Mouse (Mus musculus) heart, embryonic 11.5 days (tissue): ENCODE data around the gene E2f1. TPM values are rescaled to one million over a fixed set of nuclear protein-coding genes. Genes with fewer than 3 reads are reported as not detected.
A peak's percentile ranks its signal among the peaks of the same experiment; 100 is the strongest.

Source experiments
- ATAC-seq: fragments of 200-750 bp; cut with Nextera tagmentation; replicated peaks from 2 replicates; pipeline ENCODE4 v1.8.0; 2017; ENCODE audit warnings: moderate library complexity; ENCODE audit not compliant: insufficient number of reproducible peaks, low FRiP score, low TSS enrichment
- H3K27ac ChIP-seq: fragments of 300-500 bp; sonication (generic); 2 replicates; pipeline ENCODE4 v1.5.1; 2014; ENCODE audit warnings: mild to moderate bottlenecking, low read depth, low read length
- H3K27me3 ChIP-seq: fragments of 300-500 bp; sonication (generic); 2 replicates; pipeline ENCODE4 v1.6.1; 2014; ENCODE audit warnings: mild to moderate bottlenecking, low read length, mixed read lengths; ENCODE audit not compliant: control insufficient read depth, insufficient read depth
- H3K36me3 ChIP-seq: fragments of 300-500 bp; sonication (generic); 2 replicates; pipeline ENCODE4 v1.6.1; 2014; ENCODE audit warnings: mild to moderate bottlenecking, low read length, moderate library complexity, mixed read lengths; ENCODE audit not compliant: control insufficient read depth, insufficient read depth
- H3K4me1 ChIP-seq: fragments of 300-500 bp; sonication (generic); 2 replicates; pipeline ENCODE4 v1.6.1; 2014; ENCODE audit warnings: low read length; ENCODE audit not compliant: control insufficient read depth, insufficient read depth
- H3K4me2 ChIP-seq: fragments of 300-500 bp; sonication (generic); 2 replicates; pipeline ENCODE4 v1.6.1; 2014; ENCODE audit warnings: mild to moderate bottlenecking, moderate library complexity
- H3K4me3 ChIP-seq: fragments of 300-500 bp; sonication (generic); 2 replicates; pipeline ENCODE4 v1.5.1; 2014; ENCODE audit warnings: low read depth, low read length
- H3K9ac ChIP-seq: fragments of 300-500 bp; sonication (generic); 2 replicates; pipeline ENCODE4 v1.6.1; 2014; ENCODE audit warnings: mild to moderate bottlenecking, low read depth, low read length, moderate library complexity
- H3K9me3 ChIP-seq: fragments of 300-500 bp; sonication (generic); replicated peaks from 2 replicates; pipeline ENCODE4 v1.6.1; 2016; ENCODE audit warnings: low read length; ENCODE audit not compliant: control insufficient read depth
- WGBS: fragments of 180-500 bp; shearing (Covaris S2); extraction: QIAGEN DNeasy Blood & Tissue Kit; methylation state at CpG from one replicate; pipeline ENCODE4 v1.1.7; 2014; ENCODE audit not compliant: insufficient replicate concordance; 5-methylcytosine and 5-hydroxymethylcytosine counted together
- polyA plus RNA-seq: library from polyadenylated mRNA; unstranded; fragments of >200 nt; fragmentation: Nextera tagmentation; extraction: Ambion mirVana; gene quantifications from 2 replicates; pipeline ENCODE4 v1.2.1, GENCODE M21; 2014

E2f1 gene
- polyA plus RNA-seq, 1 experiment from 2014 or later = 6.5 TPM

DNA sequence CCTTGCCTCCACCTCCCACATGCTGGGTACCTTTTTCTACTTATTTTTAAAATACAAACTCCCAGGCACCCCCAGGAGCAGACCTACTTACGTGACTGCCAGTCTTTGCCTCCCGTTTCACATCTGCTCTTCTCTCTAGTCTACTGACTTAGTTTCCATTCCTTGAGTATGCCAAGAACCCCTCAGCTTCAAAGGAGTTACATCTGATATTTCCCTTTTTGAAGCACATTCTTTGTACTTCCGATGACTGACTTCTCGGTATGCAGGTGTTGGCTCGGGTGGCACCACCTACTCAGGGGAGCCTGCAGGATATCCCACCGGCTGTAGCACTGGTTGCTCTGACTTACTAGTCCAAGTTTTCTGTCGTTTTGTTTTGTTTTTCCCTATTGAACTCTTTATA is 34.5 kb upstream of the E2f1 start:
- WGBS = 29% methylated on average over 7 of the region's 7 CpGs
- H3K9me3 ChIP-seq = no peaks in the 10 kb centered on the region
- H3K9ac ChIP-seq = peak overlapping the region; percentile 50
- no peaks in the 10 kb centered on the region for H3K36me3 ChIP-seq
- peak overlapping the region; percentile 66 for H3K4me2 ChIP-seq
- peak overlapping the region; percentile 81 for H3K4me3 ChIP-seq
- peaks cover 5% of the 10 kb centered on the region; the same call in 1 of the 2 replicates for H3K27me3 ChIP-seq
- no peak overlapping the region for H3K27ac ChIP-seq
- ATAC-seq = no peak
- H3K4me1 ChIP-seq = no peaks in the 10 kb centered on the region

DNA sequence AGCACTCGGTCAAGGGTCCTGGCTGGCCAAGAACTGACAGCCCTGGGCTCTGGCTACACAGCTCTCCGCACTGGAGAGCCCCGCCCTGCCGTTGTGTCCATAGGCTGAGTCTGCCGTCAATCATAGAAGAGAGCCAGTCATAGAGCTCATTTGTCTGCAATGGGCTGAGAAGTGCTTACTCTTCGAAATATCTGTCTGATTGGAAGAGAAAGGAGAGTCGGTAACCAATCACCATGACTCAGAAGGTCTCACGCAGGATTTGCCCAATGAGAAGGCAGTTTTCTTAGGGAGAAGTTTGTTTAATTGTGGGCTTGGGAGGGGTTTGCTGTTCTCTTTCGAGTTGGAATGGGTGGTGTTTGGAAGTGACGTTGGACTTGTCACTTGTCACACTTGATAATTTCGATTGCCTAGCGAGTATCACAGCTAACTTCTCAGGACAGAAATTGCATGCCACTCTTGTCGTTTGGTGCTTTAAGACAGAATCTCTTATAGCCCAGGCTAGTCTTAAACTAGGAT is 34.0 kb upstream of the E2f1 start, which contains the start of gene Pxmp4:
TSS of gene Pxmp4 (minus strand) at position 71 of the 516 bp plus-strand sequence.
- Histone ChIP-seq H3K27me3 (peaks cover 4% of the 10 kb centered on the region; the same call in 1 of the 2 replicates), H3K4me3 (peak within 1 kb of the TSS; percentile 81), H3K9me3 (no peaks in the 10 kb centered on the region), H3K9ac (peak within 1 kb of the TSS; percentile 91), H3K4me1 (no peaks in the 10 kb centered on the region), H3K36me3 (no peaks in the 10 kb centered on the region), H3K4me2 (peak within 1 kb of the TSS; percentile 66), H3K27ac (peak within 1 kb of the TSS; percentile 65)
- under 1% methylated on average over 13 of the region's 13 CpGs for WGBS
- ATAC-seq = peak; percentile 100

DNA sequence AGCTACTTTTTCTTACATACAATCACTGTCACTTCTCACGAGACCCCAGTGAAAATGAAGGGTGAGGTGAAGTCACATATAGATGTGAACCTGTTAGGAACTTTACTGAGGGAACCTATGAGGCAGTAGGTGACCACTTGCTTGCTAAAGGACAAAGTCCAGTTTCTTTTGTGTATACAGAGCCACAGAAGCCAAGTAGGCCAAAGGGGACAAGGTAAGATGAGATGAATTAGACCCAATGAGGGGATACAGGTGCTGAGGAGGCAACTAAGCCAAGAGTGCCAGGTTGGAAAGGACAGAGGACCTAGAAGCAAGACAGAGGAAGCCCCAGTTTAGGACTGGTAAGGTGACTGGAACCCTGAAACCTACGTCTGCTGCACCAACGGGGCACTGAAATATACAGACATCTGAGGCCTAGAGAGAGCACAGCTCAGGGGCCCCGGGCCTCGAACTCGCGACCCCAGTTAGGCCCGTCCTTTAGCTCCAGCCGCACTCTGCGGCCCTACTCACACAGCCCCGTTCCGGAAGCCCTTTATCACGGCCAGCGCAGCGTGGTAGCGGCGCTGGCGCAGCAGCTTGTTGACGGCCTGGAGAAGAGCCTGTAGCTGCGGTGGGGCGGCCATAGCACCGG is 33.4 kb upstream of the E2f1 start:
- Histone ChIP-seq H3K27me3 (no peaks in the 10 kb centered on the region), H3K9me3 (no peaks in the 10 kb centered on the region), H3K4me3 (peak overlapping the region; percentile 81), H3K4me1 (no peaks in the 10 kb centered on the region), H3K36me3 (no peaks in the 10 kb centered on the region), H3K4me2 (peak overlapping the region; percentile 66), H3K9ac (peak overlapping the region; percentile 91), H3K27ac (peak overlapping the region; percentile 65)
- WGBS = 18% methylated on average over 22 of the region's 22 CpGs
- ATAC-seq = no peak; the same call in 1 of the 2 replicates

DNA sequence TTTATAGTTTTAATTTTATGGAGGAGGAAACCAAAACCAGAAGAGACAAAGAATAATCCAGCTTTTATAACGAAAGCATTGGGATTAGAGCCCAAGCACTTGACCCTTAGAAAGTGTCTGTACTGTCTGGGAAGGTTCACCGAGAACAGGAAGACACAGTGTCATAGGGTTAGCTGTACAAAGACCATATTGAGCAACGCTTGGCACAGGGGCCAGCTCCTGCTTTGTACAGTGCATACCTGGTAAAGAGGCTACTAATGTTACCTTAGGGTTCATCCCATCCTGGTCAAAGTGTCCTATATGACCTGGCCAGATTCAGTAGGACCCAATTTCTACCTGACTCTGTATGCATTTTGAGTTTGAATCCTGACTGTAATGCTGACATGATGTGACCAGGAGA is 31.6 kb upstream of the E2f1 start:
- no peak for ATAC-seq
- H3K27ac ChIP-seq = no peak overlapping the region
- H3K4me1 ChIP-seq = no peaks in the 10 kb centered on the region
- no peak overlapping the region for H3K9ac ChIP-seq
- 78% methylated on average over 3 of the region's 3 CpGs for WGBS
- H3K4me3 ChIP-seq = no peak overlapping the region
- no peaks in the 10 kb centered on the region for H3K27me3 ChIP-seq
- H3K9me3 ChIP-seq = no peaks in the 10 kb centered on the region
- H3K4me2 ChIP-seq = no peak overlapping the region
- no peaks in the 10 kb centered on the region for H3K36me3 ChIP-seq

GRCm38 (mm10) chr2:154600586-154600985 is 30.9 kb upstream of the E2f1 start:
- no peak for ATAC-seq
- Histone ChIP-seq H3K4me3 (no peak overlapping the region), H3K9me3 (no peaks in the 10 kb centered on the region), H3K4me1 (no peaks in the 10 kb centered on the region), H3K36me3 (no peaks in the 10 kb centered on the region), H3K4me2 (no peak overlapping the region), H3K9ac (no peak overlapping the region), H3K27ac (no peak overlapping the region), H3K27me3 (no peaks in the 10 kb centered on the region)
- WGBS = 67% methylated on average over 6 of the region's 6 CpGs

DNA sequence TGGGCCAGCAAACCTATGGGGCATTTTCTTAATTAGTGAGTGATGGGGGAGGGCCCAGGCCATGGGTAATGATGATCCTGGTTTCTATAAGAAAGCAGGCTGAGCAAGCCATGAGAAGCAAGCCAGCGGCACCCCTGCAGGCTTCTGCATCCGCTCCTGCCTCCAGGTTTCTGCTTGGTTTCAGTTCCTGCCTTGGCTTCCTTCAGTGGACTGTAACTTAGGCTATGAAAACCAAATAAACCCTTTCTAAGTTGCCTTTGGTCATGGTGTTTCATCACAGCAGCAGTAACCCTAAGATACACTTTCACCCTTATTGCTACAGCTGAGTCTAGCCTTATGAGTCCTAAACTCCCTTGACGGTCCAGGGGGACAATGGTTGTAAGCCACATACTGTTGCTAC is 27.7 kb upstream of the E2f1 start:
- 82% methylated on average over 3 of the region's 3 CpGs for WGBS
- no peaks in the 10 kb centered on the region for H3K4me1 ChIP-seq

GRCm38 (mm10) chr2:154595775-154596174 is 26.1 kb upstream of the E2f1 start:
- no peak overlapping the region for H3K4me3 ChIP-seq
- no peak overlapping the region for H3K9ac ChIP-seq
- WGBS = 74% methylated on average over 5 of the region's 5 CpGs
- H3K36me3 ChIP-seq = no peaks in the 10 kb centered on the region
- 0 out of 2 replicates have a peak, but pooled peaks cover 3% of the 10 kb centered on the region for H3K9me3 ChIP-seq
- no peak for ATAC-seq
- H3K27me3 ChIP-seq = no peaks in the 10 kb centered on the region
- H3K4me1 ChIP-seq = no peaks in the 10 kb centered on the region
- H3K27ac ChIP-seq = no peak overlapping the region
- H3K4me2 ChIP-seq = no peak overlapping the region

More for the DNA sequence above, 27.7 kb upstream of the E2f1 start:
- 0 out of 2 replicates have a peak, but pooled peaks cover 3% of the 10 kb centered on the region for H3K9me3 ChIP-seq
- no peak overlapping the region for H3K9ac ChIP-seq
- H3K27me3 ChIP-seq = no peaks in the 10 kb centered on the region
- no peaks in the 10 kb centered on the region for H3K36me3 ChIP-seq
- no peak for ATAC-seq
- no peak overlapping the region for H3K27ac ChIP-seq
- no peak overlapping the region for H3K4me3 ChIP-seq
- no peak overlapping the region for H3K4me2 ChIP-seq

DNA sequence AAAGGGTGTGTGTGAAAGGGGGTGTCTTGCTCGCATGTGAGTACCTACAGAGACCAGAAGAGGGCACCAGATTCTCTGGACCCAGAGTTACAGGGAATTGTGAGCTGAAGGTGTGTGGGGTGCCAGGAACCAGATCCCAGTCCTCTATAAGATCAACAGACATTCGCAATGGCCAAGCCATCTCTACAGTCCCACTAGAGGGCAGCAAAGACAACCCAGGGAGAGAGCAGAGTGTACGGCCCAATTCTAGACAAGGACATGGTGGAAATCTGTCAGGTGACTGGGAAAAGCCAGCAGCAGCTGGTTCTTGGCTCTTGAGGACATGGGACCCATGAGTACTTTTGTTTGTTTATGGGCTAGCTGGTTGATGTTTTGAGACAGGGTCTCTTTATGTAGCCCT is 23.3 kb upstream of the E2f1 start:
- 61% methylated on average over 3 of the region's 3 CpGs for WGBS
- Histone ChIP-seq H3K4me1 (no peaks in the 10 kb centered on the region), H3K9me3 (0 out of 2 replicates have a peak, but pooled peaks cover 3% of the 10 kb centered on the region), H3K27ac (no peak overlapping the region), H3K27me3 (no peaks in the 10 kb centered on the region), H3K4me2 (no peak overlapping the region), H3K36me3 (no peaks in the 10 kb centered on the region), H3K4me3 (no peak overlapping the region), H3K9ac (no peak overlapping the region)
- ATAC-seq = no peak

GRCm38 (mm10) chr2:154591239-154591638 is 21.5 kb upstream of the E2f1 start:
- ATAC-seq = no peak
- no peak overlapping the region for H3K27ac ChIP-seq
- 0 out of 2 replicates have a peak, but pooled peaks cover 3% of the 10 kb centered on the region for H3K9me3 ChIP-seq
- no peak overlapping the region for H3K4me2 ChIP-seq
- H3K9ac ChIP-seq = no peak overlapping the region
- no peaks in the 10 kb centered on the region for H3K27me3 ChIP-seq
- H3K36me3 ChIP-seq = no peaks in the 10 kb centered on the region
- WGBS = 84% methylated on average over 3 of the region's 3 CpGs
- H3K4me3 ChIP-seq = no peak overlapping the region
- no peaks in the 10 kb centered on the region for H3K4me1 ChIP-seq
